Mouse (Mus musculus) kidney, adult 9 months (tissue): ENCODE measurements around the gene Mmd2.

Source experiments
- DNase-seq: peaks from one replicate; pipeline ENCODE4 v3.0.0; 2022

The Mmd2 gene

GRCm38 (mm10) chr5:142545014-142545795, 63.4 kb downstream of the Mmd2 start:
- no peak for DNase-seq

DNA sequence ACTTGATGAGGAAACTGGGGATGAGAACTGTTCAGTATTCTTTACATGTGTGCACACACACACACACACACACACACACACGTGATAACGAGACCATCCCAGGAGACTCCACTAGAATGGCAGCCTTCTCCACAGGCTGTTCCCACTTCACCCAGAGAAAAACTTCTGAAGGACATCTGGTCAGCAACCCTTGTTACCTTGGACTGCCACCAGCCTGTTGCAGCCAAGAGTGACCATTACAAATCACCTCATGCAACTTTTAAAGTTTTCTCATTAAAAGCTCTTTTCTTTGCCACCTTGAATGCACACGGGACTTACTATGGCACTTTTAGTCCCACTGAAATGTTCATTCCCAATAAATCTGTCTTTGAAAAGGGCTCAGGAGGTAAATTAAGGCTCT, 71.3 kb downstream of the Mmd2 start:
- peak; percentile 28 for DNase-seq

DNA sequence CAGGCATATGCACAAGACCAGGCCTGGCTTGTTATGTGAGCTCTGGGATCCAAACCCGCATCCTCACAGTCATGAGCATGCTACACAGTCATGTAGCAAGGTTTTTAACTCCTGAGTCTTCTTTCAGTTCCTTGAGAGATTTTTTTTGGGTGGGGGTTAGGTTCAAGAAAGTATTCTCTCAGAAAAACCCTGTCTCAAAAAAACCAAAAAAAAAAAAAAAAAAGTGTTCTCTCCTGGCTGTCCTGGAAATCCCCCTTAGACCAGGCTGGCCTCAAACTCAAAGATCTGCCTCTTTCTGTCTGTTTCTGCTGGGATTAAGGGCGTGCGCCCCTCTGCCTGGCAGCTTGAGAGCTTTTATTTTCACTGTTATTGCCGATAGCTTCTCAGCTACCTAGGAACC, 73.2 kb downstream of the Mmd2 start:
- DNase-seq: no peak

DNA sequence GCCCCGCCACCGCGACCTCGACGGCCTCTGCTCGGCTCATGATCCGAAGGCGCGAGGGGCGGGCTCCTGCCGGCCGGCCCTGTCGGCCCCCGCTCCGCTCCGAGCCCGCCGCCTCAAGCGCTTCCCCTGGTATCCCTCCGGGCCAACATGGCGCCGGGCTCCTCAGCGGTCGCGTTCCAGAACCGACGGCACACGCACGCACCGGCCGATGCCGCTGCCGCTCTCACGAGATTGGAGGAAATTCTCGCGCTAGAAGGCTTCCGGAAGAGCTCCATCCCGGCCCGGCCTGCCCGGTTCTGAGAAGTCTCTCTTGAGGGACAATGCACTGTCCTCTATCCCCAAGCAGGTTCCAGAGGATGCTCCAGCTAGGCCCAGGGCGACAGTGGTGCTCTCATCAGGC, 78.7 kb downstream of the Mmd2 start, which contains the start of gene Papolb:
TSS of gene Papolb (minus strand) at position 162 of the 400 bp plus-strand sequence.
- no peak for DNase-seq

- no peak for DNase-seq
Measured at GRCm38 (mm10) chr5:142524711-142525464, 83.7 kb downstream of the Mmd2 start.

- DNase-seq: no peak
Measured at GRCm38 (mm10) chr5:142521195-142521866, 87.3 kb downstream of the Mmd2 start.

- DNase-seq: no peak
Measured at GRCm38 (mm10) chr5:142520360-142520759, 88.2 kb downstream of the Mmd2 start.

- DNase-seq: no peak
Measured at GRCm38 (mm10) chr5:142518973-142519372, 89.6 kb downstream of the Mmd2 start.
